Comparison of ENCODE assay signal across 27 mouse cellular contexts in genomic region chr1:154252739-154253138, GRCm38 (mm10). TPM values are rescaled to one million over a fixed set of nuclear protein-coding genes. Genes with fewer than 3 reads are reported as not detected.
DNase-seq lines count a peak whose midpoint lies in the region; ATAC-seq and TF ChIP-seq lines count a peak whose summit lies in the region.
"Had no signal": no experiment of that assay in that cellular context is flagged by ENCODE, and none has a peak within 500 bp of the region (broad histone marks: within the 10 kb centered on the region; RNA-seq: fewer than 3 reads in every experiment).

No protein-coding gene starts in this region.

- peak; percentile 26 to 59 for DNase-seq in layer of hippocampus, adult 2 months (ENCODE audit: low spot score in 2 of 2)
- DNase-seq in layer of hippocampus, postnatal 10 days (ENCODE audit: low spot score in 2 of 2) = no peak
- peak; percentile 76 for DNase-seq in frontal cortex, adult 2 months (ENCODE audit: extremely low spot score in 1 of 2, low spot score in 1 of 2)
- peak; percentile 33 to 39 for DNase-seq in left cerebral cortex, adult 2 months (ENCODE audit: extremely low spot score in 1 of 2, low spot score in 2 of 2)
- DNase-seq in right cerebral cortex, postnatal 36 days (ENCODE audit: low spot score in 2 of 2) = peak; percentile 52 to 76
- DNase-seq in ovary, postnatal 14 days (ENCODE audit: low spot score) = no peak
- DNase-seq: cerebellum, adult 2 months; cerebellum, postnatal 36 days; forebrain, postnatal 0 days; heart, adult 18-20 months; heart, postnatal 36 days; kidney, postnatal 4 days; thymus, postnatal 36 days had no signal

- H3K27ac ChIP-seq in layer of hippocampus, adult 2 months = peak overlapping the region; percentile 60
- H3K27ac ChIP-seq in left cerebral cortex, adult 2 months = peak overlapping the region; percentile 40
- H3K27ac ChIP-seq: embryonic facial prominence, embryonic 15.5 days; hindbrain, embryonic 14.5 days; kidney, embryonic 15.5 days; limb, embryonic 15.5 days; liver, embryonic 15.5 days; midbrain, embryonic 13.5 days; neural tube, embryonic 13.5 days had no signal

- intact Hi-C loops in left cerebral cortex, adult 2 months (cut with DNase I) = no loop called here

- ATAC-seq in granulocyte monocyte progenitor cell, adult 5-6 weeks (replicated peaks; ENCODE audit: poor library complexity, severe bottlenecking) = no peak
- ATAC-seq: forebrain, postnatal 0 days; intestine, embryonic 16.5 days; midbrain, embryonic 13.5 days had no signal

- TF ChIP-seq CTCF in layer of hippocampus, adult 2 months (conservative IDR thresholded peaks at IDR 0.05) = no peak
- TF ChIP-seq CTCF in left cerebral cortex, adult 2 months (IDR thresholded peaks at IDR 0.05) = no peak

- H3K4me3 ChIP-seq in layer of hippocampus, adult 2 months = no peak overlapping the region
- no peak overlapping the region for H3K4me3 ChIP-seq in left cerebral cortex, adult 2 months
- H3K4me3 ChIP-seq: embryonic facial prominence, embryonic 15.5 days; kidney, embryonic 15.5 days; limb, embryonic 15.5 days; liver, embryonic 15.5 days; midbrain, embryonic 13.5 days; neural tube, embryonic 13.5 days had no signal

RNA-seq across cellular contexts. Expression of gene Zfp648, which starts 51.8 kb away (rescaled TPM):
- under 1 TPM; 0.37 to 0.44 TPM for total RNA-seq in layer of hippocampus, adult 2 months (2021)
- total RNA-seq in layer of hippocampus, postnatal 10 days (2021) = under 1 TPM; 0.29 to 0.43 TPM
- polyA plus RNA-seq in frontal cortex, adult 2 months (2012; rRNA removed) = 0.66 and 0.67 TPM in 2 replicates
- total RNA-seq in left cerebral cortex, adult 2 months (2021) = under 1 TPM; 0.95 to 0.96 TPM
- total RNA-seq in granulocyte monocyte progenitor cell, adult 5-6 weeks (2014; fragmentation: Nextera tagmentation) = not detected in 2 replicates
- not detected in 2 replicates for total RNA-seq in granulocyte monocyte progenitor cell, adult 5-6 weeks (2017)
- total RNA-seq: CH12.LX; gastrocnemius, adult 8-10 months; heart, adult 18-20 months; heart, postnatal 36 days; MEL had no signal
- polyA plus RNA-seq: cerebellum, adult 2 months; heart, embryonic 14.5 days; intestine, embryonic 16.5 days; liver, embryonic 15.5 days; midbrain, embryonic 13.5 days; testis, adult 2 months had no signal

Comparison
In these comparisons a context has a peak if more than half of its experiments do, and no peak if none do; other contexts are left out.
1. DNase-seq: peak in layer of hippocampus, adult 2 months (2 of 2), frontal cortex, adult 2 months (2 of 2), left cerebral cortex, adult 2 months (2 of 2) and right cerebral cortex, postnatal 36 days (2 of 2); none in layer of hippocampus, postnatal 10 days (0 of 2) and ovary, postnatal 14 days (single experiment).